Mouse (Mus musculus) regulatory T cell (primary cell): ENCODE data around the gene Olfr480.

Source experiments
- in situ Hi-C: fragments of 300-600 bp; cut with MboI, MseI; formaldehyde crosslinking; loops from one replicate; pipeline ENCODE4 v1.15.1; 2025; ENCODE audit warnings: high pct_unique_total_duplicates

The Olfr480 gene

GRCm38 (mm10) chr7:108067246-108067645, at the start of gene Olfr480:
TSS of gene Olfr480 (minus strand) at chr7:108067346.
- in situ Hi-C loops, result no loop called here

- in situ Hi-C loops, result no loop called here
Measured at GRCm38 (mm10) chr7:108100549-108100948, 33.4 kb upstream of the Olfr480 start, which contains the start of gene Olfr483. TSS of gene Olfr483 (plus strand) at chr7:108100849.

GRCm38 (mm10) chr7:108097486-108097885, 30.3 kb upstream of the Olfr480 start, which contains the start of gene Olfr482:
TSS of gene Olfr482 (minus strand) at chr7:108097586.
- in situ Hi-C loops, result no loop called here

- in situ Hi-C loops, result no loop called here
Measured at GRCm38 (mm10) chr7:108079555-108079954, 12.4 kb upstream of the Olfr480 start, which contains the start of gene Olfr481. TSS of gene Olfr481 (plus strand) at chr7:108079855.

GRCm38 (mm10) chr7:108050393-108050792, 16.8 kb downstream of the Olfr480 start, which contains the start of gene Olfr479:
TSS of gene Olfr479 (plus strand) at chr7:108050693.
- in situ Hi-C loops, result no loop called here

- in situ Hi-C loops, result no loop called here
Measured at GRCm38 (mm10) chr7:108033889-108034288, 33.3 kb downstream of the Olfr480 start, which contains the start of gene Olfr478. TSS of gene Olfr478 (minus strand) at chr7:108033989.
